Mouse (Mus musculus) layer of hippocampus, postnatal 10 days (tissue): ENCODE results near the gene Hilpda. TPM values are rescaled to one million over a fixed set of nuclear protein-coding genes. Genes with fewer than 3 reads are reported as not detected.

Source experiments
- DNase-seq, 2 experiments: peaks; one replicate each; pipeline ENCODE4 v3.0.0; 2021; ENCODE audit warnings: low spot score in 2 of 2
- total RNA-seq, 2 experiments: library from RNA; stranded (reverse); gene quantifications; 2 replicates each; pipeline ENCODE4 v1.2.3; 2021

The Hilpda gene
- total RNA-seq, 2 experiments from 2014 or later, result 7.3 to 7.6 TPM

DNA sequence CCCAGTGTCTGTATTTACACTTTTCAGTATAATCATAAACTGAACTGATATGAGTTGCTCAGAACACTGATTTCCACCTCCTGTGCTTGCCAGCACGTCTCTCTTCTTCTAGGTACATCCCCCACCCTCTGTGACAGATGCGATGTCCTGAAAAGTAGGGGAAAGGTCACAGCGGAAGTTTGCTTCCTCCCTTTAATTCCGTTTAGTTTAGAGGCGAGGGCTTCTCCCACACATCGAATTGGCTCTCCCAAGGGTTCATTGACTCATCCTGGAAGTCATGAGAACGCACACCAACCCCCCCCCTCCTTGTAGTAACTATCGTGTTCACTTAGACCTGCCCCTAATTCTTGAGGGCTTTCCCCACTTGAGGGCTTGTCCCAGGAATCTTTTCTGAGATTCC lies 1.3 kb upstream of the Hilpda start:
- no peak for DNase-seq

DNA sequence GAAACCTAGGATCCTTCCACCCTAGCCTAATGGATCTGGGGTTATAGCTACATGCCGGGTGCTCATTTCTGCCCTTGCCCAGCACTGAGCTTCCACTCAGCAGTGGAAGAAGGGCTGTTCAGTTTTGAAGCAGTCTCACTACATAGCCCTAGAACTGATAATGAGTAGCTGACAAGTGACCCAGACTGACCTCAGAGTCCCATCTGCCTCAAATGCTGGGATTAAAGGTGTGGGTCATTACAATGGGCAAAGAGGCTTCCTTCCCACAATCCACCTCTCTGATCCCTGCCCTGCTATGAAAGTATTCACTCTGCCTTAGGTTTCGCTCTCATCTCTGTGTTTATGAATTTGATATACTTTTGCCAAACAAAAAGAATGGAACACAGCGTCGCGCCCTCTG lies 4.5 kb downstream of the Hilpda start:
- DNase-seq, result no peak

- peak; percentile 50 to 63 for DNase-seq
These were observed 6.4 kb downstream of the Hilpda start for GRCm38 (mm10) chr6:29278513-29279267.

DNA sequence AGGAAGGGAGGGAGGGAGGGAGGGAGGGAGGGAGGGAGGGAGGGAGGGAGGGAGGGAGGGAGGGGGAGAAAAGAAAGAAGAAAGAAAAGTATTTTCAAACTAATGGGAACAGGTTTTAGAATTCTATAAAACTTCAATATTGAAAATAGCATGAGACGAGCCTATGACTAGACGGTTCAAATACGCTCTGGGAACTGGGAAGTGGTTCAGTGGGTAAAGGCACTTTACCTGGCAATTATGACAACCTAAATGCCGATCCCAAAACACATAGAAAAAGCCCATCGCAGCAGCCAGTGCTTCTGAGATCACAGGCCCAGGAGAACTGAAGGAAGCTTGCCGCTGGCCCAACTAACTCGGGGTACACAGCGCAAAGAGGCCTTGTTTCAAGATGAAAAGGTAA lies 7.0 kb downstream of the Hilpda start, which contains the start of gene Fam71f2:
Fam71f2 (plus strand) TSS at position 301 of the 400 bp plus-strand sequence.
- no peak for DNase-seq

DNA sequence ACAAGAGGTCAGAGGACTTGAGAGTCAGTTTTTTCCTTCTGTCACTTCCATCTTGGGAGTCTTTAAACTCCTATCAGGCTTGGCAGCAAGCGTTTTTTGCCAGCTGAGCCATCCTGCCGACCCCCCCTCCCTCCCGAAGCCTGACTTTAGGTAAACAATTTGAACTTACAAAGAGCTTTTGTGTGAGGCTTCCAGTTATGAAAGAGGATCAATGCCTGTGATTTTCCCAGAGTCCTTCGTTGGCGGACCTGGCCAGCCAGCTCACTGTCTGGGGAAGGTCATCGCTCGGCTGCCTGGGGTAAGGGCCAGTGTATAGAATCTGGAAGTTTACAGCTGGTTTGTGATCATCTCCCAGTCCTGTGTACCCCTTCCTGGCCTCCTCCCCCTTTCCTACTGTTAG lies 8.4 kb downstream of the Hilpda start:
- no peak for DNase-seq

GRCm38 (mm10) chr6:29286870-29287269 lies 14.6 kb downstream of the Hilpda start:
- DNase-seq, result no peak

DNA sequence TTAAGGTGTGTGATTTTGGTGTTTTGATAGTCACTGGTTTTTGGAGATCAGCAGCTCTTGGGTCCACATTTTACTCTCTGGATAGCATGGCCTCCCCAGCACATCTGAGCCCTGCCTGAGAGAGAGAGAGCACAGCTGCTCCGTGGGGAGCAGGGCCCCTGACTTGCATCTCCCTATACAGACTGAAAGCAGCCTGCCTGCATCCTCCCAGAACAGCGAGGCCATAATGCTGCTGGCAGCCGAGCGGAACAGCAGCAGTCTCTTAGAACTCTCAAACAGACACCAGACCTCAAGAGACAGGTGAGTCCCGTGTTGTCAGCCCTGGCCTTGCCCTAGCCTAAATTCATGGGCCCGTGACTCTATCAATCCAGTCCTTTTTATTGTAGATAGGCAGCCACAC lies 15.2 kb downstream of the Hilpda start:
- no peak for DNase-seq

- no peak for DNase-seq
These were observed 15.7 kb downstream of the Hilpda start for GRCm38 (mm10) chr6:29287944-29288343.

DNA sequence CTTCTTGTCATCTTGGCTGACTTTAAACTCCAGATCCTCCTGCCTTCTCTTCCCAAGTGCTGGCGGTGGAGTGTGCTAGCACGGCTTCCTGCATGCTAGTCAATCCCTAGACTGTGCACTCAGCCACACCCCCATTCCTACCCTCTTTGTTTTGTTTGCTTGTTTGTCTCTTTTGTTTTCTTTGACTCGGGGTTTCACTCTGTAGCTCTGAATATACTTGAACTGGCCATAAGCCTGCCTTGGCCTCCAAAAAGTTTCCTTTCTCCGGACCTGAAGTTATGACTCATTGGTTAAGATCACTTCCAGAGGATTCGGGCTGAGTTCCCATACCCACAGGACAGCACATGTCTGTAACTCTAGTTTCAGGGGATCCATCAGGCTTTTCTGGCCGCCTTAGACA lies 16.4 kb downstream of the Hilpda start:
- DNase-seq, result no peak

DNA sequence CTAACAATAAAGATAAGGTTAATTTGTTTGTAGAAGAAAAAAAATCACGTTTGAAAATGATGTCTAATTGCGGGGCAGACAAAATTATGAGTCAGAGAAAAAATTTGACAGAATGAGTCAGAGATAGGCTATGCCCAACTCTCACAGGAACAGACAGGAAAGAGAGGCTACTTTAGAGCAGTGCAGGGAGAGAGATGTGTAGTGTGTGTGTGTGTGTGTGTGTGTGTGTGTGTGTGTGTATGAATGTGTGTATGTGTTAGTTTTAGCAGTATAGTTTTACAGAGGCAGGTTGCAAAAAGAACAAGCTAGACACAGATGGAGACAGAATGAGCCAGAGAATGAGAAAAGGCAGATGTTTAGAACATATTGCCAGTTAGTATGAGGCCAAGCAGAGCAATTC lies 26.8 kb downstream of the Hilpda start:
- no peak for DNase-seq

DNA sequence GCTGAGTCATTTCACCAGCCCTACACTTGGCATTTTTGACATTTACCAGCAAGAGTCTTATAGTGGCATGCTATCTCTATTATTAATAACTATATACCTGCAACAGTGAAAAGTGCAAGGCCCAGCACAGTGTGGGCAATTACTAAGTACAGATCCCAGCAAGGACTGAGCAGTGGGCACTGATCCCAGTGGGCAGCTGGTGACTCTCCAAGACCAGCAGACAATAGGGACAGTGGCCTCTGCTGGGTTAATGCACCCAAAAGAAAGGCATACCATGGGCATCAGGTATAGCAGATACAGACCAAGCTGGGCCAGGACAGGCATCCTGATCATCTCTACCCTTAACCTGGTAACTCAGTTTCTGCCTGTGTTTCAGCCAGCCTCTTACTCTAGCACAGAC lies 31.0 kb downstream of the Hilpda start:
- no peak for DNase-seq

- DNase-seq, result no peak
These were observed 31.4 kb downstream of the Hilpda start for GRCm38 (mm10) chr6:29303726-29304125.

GRCm38 (mm10) chr6:29305462-29305861 lies 33.2 kb downstream of the Hilpda start:
- no peak for DNase-seq

GRCm38 (mm10) chr6:29308846-29309605 lies 36.7 kb downstream of the Hilpda start:
- DNase-seq, result no peak

DNA sequence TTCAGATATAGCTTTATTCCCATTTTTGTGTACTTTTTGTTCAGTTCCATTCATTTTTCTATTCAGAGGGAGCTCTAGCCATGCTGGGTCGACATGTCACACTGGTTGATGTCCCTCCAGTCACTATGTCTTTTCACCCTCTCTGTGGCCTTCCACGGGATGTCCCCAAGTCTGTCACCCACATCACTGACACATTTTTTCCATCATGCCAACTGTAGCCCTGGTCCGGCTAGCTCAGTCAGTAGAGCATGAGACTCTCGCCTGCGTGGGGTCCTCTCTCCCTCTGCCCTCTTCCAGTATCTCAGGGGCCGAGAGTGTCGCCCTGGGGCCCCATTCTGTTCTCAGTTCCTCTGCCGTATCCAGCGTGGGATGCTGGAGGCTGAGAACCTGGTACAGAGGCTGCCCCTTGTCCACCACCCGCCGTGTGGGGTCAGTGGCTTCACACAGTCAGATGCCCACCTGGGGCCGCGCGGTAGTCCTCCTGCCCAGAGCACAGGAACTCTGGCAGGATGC lies 41.5 kb downstream of the Hilpda start:
- DNase-seq, result no peak

DNA sequence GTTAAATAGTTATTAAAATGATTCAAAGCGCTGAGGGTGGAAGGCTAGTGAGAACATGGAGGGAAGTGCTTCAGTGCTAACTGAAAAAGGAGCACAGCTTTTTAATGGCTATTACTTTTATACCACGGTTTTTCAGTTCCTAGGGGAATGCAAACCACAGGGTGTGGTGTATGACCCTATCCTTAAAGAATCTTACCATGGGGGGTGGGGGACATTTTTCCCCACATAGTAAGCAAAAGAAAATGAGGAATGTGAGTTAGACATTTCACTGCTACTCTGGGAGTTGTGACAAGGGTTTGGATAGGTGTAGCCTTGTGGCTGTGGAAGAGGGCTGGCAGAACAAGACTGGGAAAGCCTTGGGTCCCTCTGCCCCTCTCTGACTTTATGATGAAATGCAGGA lies 45.0 kb downstream of the Hilpda start:
- DNase-seq, result no peak

DNA sequence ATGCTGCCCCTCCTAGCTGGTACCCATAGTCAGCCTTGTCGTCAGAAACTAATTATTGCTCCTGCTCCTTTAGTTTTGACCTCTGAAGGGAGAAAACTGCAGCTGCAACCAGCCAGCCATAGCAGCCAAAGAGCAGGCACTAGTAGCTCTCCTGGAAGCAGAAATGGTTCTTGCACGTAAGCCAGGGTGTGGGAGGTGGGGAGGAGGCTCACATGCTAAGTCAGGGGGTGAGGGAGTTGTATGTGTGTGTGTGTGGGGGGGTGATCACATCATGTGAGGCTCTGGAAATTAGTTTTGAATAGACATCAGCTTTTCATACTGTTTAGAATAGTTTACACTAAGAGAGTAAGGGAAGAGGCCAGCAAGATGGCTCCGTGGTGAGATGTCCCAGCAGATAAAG lies 45.7 kb downstream of the Hilpda start:
- DNase-seq, result no peak

GRCm38 (mm10) chr6:29318879-29319278 lies 46.6 kb downstream of the Hilpda start, which contains the start of gene Fam71f1:
Gene Fam71f1 (plus strand): TSS chr6:29319140.
- no peak for DNase-seq

GRCm38 (mm10) chr6:29321586-29321985 lies 49.3 kb downstream of the Hilpda start:
- DNase-seq, result no peak

DNA sequence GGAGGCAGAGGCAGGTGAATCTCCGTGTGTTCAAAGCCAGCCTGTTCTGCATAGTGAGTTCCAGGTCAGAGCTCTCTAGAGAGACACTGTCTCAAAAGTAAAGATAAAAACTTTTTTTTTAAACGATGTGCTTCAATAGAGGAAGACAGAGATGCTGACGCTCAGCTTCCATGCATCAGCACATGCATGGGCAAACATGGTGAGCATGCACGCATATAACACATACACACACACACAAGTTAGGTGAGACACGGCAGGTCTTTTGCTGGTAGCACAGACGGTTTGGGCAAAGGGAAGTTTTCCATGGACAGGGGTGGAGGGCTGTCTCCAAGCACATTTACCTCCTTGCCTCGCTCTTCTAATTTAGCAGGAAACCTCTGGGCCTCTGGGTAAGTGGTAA lies 49.9 kb downstream of the Hilpda start:
- DNase-seq, result no peak

DNA sequence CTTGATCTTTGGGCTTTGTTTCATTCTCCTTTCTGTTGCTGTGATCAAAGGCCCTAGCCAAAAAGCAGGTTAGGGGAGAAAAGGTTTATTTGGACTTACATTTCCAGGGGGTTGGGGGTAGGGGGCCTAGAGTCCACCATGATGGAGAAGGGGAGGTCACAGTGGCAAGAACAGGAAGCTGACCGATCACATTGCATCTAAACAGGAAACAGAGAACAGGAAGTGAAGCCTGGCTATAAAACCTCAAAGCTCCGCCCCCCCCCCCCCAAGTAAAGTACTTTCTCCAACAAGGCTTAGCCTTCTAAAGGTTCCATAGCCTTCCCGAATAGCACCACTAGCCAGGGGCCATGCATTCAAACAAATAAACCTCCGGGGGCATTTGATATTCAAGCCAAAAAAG lies 50.4 kb downstream of the Hilpda start:
- no peak for DNase-seq
